Mouse (Mus musculus) heart, adult 2 months (tissue): ENCODE results near the gene Kitl. TPM values are rescaled to one million over a fixed set of nuclear protein-coding genes. Genes with fewer than 3 reads are reported as not detected.

Source experiments
- DNase-seq, 2 experiments: peaks; one replicate each; pipeline ENCODE4 v3.0.0; 2021
- H3K27ac ChIP-seq: fragments of 200-600 bp; 2 replicates; pipeline ENCODE4 v1.8.1; 2022
- H3K27me3 ChIP-seq: fragments of 200-500 bp; 2 replicates; pipeline ENCODE4 v1.6.1; 2012; ENCODE audit warnings: mild to moderate bottlenecking, low read length, inconsistent platforms, mixed read lengths; ENCODE audit not compliant: control insufficient read depth, insufficient read depth
- H3K36me3 ChIP-seq: fragments of 200-500 bp; 2 replicates; pipeline ENCODE4 v1.6.1; 2012; ENCODE audit warnings: low read length, inconsistent platforms; ENCODE audit not compliant: control insufficient read depth, insufficient read depth
- H3K4me1 ChIP-seq: fragments of 200-500 bp; 2 replicates; pipeline ENCODE4 v1.6.1; 2011; ENCODE audit warnings: low read length; ENCODE audit not compliant: control insufficient read depth, insufficient read depth
- H3K4me3 ChIP-seq: fragments of 200-600 bp; 2 replicates; pipeline ENCODE4 v1.8.1; 2022
- H3K79me2 ChIP-seq: fragments of 200-500 bp; replicated peaks from 2 replicates; pipeline ENCODE4 v1.6.1; 2012; ENCODE audit warnings: mild to moderate bottlenecking, inconsistent platforms, low read length, moderate library complexity, mixed read lengths; ENCODE audit not compliant: control insufficient read depth, insufficient read depth
- H3K9ac ChIP-seq: fragments of 200-500 bp; 2 replicates; pipeline ENCODE4 v1.6.1; 2012; ENCODE audit warnings: low read depth, mild to moderate bottlenecking, control low read depth, inconsistent platforms, low read length, mixed read lengths
- CTCF ChIP-seq: fragments of 200-600 bp; IDR thresholded peaks from 2 replicates; pipeline ENCODE4 v1.8.1; 2022; ENCODE audit warnings: antibody characterized with exemption, mild to moderate bottlenecking, moderate library complexity
- EP300 ChIP-seq: fragments of 200-500 bp; IDR thresholded peaks from 2 replicates; pipeline ENCODE4 v1.6.1; 2011; ENCODE audit warnings: low read depth, low read length, control low read depth; ENCODE audit not compliant: insufficient read depth
- POLR2A ChIP-seq: fragments of 200-500 bp; IDR thresholded peaks from 2 replicates; pipeline ENCODE4 v1.6.1; 2011; ENCODE audit warnings: mild to moderate bottlenecking, low read depth, low read length, control low read depth; ENCODE audit not compliant: insufficient read depth
- WGBS: fragments of 180-500 bp; shearing (Covaris S2); methylation state at CpG from one replicate; pipeline ENCODE4 v1.1.7; 2018; 5-methylcytosine and 5-hydroxymethylcytosine counted together
- intact Hi-C: fragments of 180-260 bp; cut with DNase I; formaldehyde crosslinking; loops from one replicate; pipeline ENCODE4 v1.15.1; 2025
- polyA plus RNA-seq: library from polyadenylated mRNA; depleted of rRNA; stranded (reverse); fragments of >200 nt; gene quantifications from 2 replicates; pipeline ENCODE4 v1.2.3, GENCODE M21; 2012
- total RNA-seq, 2 experiments: library from RNA; stranded (reverse); gene quantifications; 2 replicates each; pipeline ENCODE4 v1.2.3; 2021

Kitl gene
- total and polyA plus RNA-seq, 3 experiments = 21.6 to 62.5 (median 60.0) TPM

DNA sequence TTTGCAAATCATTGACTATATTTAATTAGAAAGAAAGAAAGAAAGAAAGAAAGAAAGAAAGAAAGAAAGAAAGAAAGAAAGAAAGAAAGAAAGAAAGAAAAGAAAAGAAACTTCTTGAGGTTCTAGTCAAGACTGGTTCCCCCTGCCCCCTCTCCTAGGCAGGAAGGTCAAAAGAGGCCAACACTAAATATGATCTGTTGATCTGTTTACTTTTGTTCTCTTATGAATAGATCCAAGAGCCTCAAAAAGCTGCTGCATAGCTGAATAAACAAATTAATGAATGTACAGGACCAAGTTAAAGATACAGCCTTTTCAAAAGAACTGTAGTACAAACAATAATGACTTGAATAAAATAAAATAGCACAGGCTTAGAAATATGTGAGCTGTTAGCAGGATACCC lies 57.7 kb downstream of the Kitl start:
- Histone ChIP-seq H3K27ac (no peak overlapping the region), H3K36me3 (peaks cover 47% of the 10 kb centered on the region), H3K79me2 (peaks cover 2% of the 10 kb centered on the region; the same call in 1 of the 2 replicates), H3K4me1 (peaks cover 7% of the 10 kb centered on the region), H3K27me3 (no peaks in the 10 kb centered on the region), H3K9ac (no peak overlapping the region), H3K4me3 (no peak overlapping the region)
- intact Hi-C loops = no loop called here
- TF ChIP-seq CTCF (no peak), EP300 (no peak), POLR2A (no peak)
- no peak for DNase-seq

GRCm38 (mm10) chr10:100101115-100101514 lies 85.7 kb downstream of the Kitl start:
- H3K9ac ChIP-seq = no peak overlapping the region

GRCm38 (mm10) chr10:100111209-100111608 lies 95.8 kb downstream of the Kitl start:
- no peak for TF ChIP-seq POLR2A
- TF ChIP-seq EP300 = no peak
- TF ChIP-seq CTCF = no peak
- no peaks in the 10 kb centered on the region for H3K79me2 ChIP-seq
- intact Hi-C loops = no loop called here
- H3K36me3 ChIP-seq = no peaks in the 10 kb centered on the region
- 43% methylated on average over 7 of the region's 7 CpGs for WGBS
- H3K4me1 ChIP-seq = no peaks in the 10 kb centered on the region
- DNase-seq = no peak
- no peak overlapping the region for H3K4me3 ChIP-seq
- H3K27me3 ChIP-seq = no peaks in the 10 kb centered on the region
- no peak overlapping the region for H3K9ac ChIP-seq
- no peak overlapping the region for H3K27ac ChIP-seq

More at GRCm38 (mm10) chr10:100101115-100101514, 85.7 kb downstream of the Kitl start:
- TF ChIP-seq POLR2A = no peak
- TF ChIP-seq CTCF = no peak
- no peak for TF ChIP-seq EP300
- no peaks in the 10 kb centered on the region; the same call in 1 of the 2 replicates for H3K4me1 ChIP-seq
- peaks cover 8% of the 10 kb centered on the region for H3K36me3 ChIP-seq
- intact Hi-C loops = loop anchor here (5.0 kb wide), 1 partner anchor 51 kb away; no protein-coding TSS in a partner anchor
- no peaks in the 10 kb centered on the region for H3K79me2 ChIP-seq
- no peak overlapping the region for H3K4me3 ChIP-seq
- no peak for DNase-seq
- H3K27me3 ChIP-seq = no peaks in the 10 kb centered on the region
- H3K27ac ChIP-seq = no peak overlapping the region
- 54% methylated on average over 3 of the region's 3 CpGs for WGBS

DNA sequence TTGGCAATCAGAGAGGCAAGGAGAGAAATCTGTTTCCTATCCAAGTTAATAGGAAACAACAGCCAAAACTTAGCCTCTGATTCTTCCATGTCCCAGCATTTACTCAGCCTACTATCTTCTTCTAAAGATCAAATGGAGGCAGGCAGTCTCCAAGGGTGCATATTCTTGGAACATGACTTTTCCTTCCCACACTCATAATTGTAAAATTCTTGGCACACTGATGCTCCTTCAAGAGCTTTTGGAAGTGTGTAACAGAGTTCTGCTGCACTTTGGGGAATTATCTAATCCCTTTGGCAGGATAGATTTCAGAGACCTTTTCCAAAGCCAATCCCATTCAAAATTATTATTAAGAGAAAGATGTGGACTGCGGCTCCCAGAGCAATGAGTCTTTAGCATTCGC lies 100.1 kb downstream of the Kitl start:
- no peak for DNase-seq
- TF ChIP-seq POLR2A = no peak
- TF ChIP-seq CTCF = no peak
- no peak for TF ChIP-seq EP300
- Histone ChIP-seq H3K27ac (no peak overlapping the region), H3K4me1 (no peaks in the 10 kb centered on the region), H3K27me3 (no peaks in the 10 kb centered on the region), H3K36me3 (no peaks in the 10 kb centered on the region), H3K4me3 (no peak overlapping the region), H3K79me2 (no peaks in the 10 kb centered on the region), H3K9ac (no peak overlapping the region)
- WGBS = 79% methylated on average over 2 of the region's 2 CpGs
- intact Hi-C loops = no loop called here

DNA sequence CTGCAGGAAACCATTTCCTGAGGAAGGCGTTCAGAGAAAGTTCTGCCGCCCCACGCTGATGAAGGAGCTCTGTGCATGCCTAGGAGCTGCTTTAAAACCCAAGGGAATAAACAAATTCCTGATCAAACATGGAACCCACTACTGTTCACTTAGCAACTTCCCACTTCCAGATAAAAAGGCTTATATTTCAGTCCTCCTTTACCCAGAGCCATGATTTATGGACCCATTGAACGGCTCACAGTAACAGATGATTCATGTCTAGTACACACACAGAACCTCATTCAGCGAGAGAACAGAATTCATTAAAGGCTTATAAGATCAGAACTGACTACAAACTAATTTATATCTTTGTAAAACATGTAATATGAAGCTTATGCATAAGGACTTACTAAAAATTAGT lies 109.0 kb downstream of the Kitl start:
- Histone ChIP-seq H3K36me3 (no peaks in the 10 kb centered on the region), H3K27ac (no peak overlapping the region), H3K4me1 (no peaks in the 10 kb centered on the region), H3K9ac (no peak overlapping the region), H3K27me3 (no peaks in the 10 kb centered on the region), H3K4me3 (no peak overlapping the region), H3K79me2 (no peaks in the 10 kb centered on the region)
- intact Hi-C loops = no loop called here
- 86% methylated on average over 5 of the region's 5 CpGs for WGBS
- TF ChIP-seq CTCF = no peak
- TF ChIP-seq POLR2A = no peak
- TF ChIP-seq EP300 = no peak
- DNase-seq = no peak

GRCm38 (mm10) chr10:100127837-100128743 lies 112.7 kb downstream of the Kitl start:
- no peak overlapping the region for H3K9ac ChIP-seq
- no peak overlapping the region for H3K4me3 ChIP-seq
- 78% methylated on average over 23 of the region's 23 CpGs for WGBS
- H3K36me3 ChIP-seq = no peaks in the 10 kb centered on the region
- H3K79me2 ChIP-seq = no peaks in the 10 kb centered on the region
- no peaks in the 10 kb centered on the region for H3K27me3 ChIP-seq
- DNase-seq = no peak
- TF ChIP-seq CTCF (no peak), EP300 (no peak), POLR2A (no peak)
- H3K4me1 ChIP-seq = no peaks in the 10 kb centered on the region
- intact Hi-C loops = no loop called here
- no peak overlapping the region for H3K27ac ChIP-seq
